In the genomic region with DNA sequence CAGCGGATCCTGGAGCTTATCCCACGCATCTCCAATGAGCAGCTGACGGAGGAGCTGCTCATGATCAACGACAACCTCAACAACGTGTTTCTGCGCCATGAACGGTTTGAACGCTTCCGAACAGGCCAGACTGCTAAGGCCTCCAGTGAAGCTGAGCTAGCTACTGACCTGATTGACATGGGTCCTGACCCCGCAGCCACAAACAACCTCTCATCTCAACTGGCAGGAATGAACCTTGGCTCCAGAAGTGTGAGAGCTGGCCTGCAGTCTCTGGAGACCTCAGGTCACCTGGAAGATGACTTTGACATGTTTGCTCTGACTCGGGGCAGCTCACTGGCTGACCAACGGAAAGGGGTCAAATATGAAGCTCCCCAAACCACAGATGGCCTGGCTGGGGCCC, we compare ENCODE assay signal across 29 mouse cellular contexts. TPM values are rescaled to one million over a fixed set of nuclear protein-coding genes. Genes with fewer than 3 reads are reported as not detected.
"Had no signal": no experiment of that assay in that cellular context is flagged by ENCODE, and none has a peak within 500 bp of the region (broad histone marks: within the 10 kb centered on the region; RNA-seq: fewer than 3 reads in every experiment).

No protein-coding gene starts in this region.

RNA-seq across cellular contexts. Expression of a gene that starts 16.5 kb away (rescaled TPM):
- total RNA-seq: common myeloid progenitor, adult 5-6 weeks; forebrain, postnatal 0 days; gastrocnemius, adult 18-20 months; gastrocnemius, adult 2 months; gastrocnemius, adult 8-10 months; gastrocnemius, postnatal 10 days; gastrocnemius, postnatal 14 days; gastrocnemius, postnatal 25 days; gastrocnemius, postnatal 36 days; gastrocnemius, postnatal 4 days; granulocyte monocyte progenitor cell, adult 5-6 weeks had no signal
- polyA plus RNA-seq: cortical plate, adult 2 months; embryonic facial prominence, embryonic 10.5 days; embryonic facial prominence, embryonic 11.5 days; embryonic facial prominence, embryonic 12.5 days; embryonic facial prominence, embryonic 13.5 days; embryonic facial prominence, embryonic 14.5 days; embryonic facial prominence, embryonic 15.5 days; erythroblast, embryonic 14.5 days; forebrain, embryonic 10.5 days; forebrain, embryonic 11.5 days; forebrain, embryonic 12.5 days; forebrain, embryonic 13.5 days; forebrain, embryonic 14.5 days; forebrain, embryonic 15.5 days; forebrain, embryonic 16.5 days; forebrain, postnatal 0 days; frontal cortex, adult 2 months had no signal

RNA-seq across cellular contexts. Expression of a gene that starts 22.4 kb away (rescaled TPM):
- total RNA-seq: common myeloid progenitor, adult 5-6 weeks; forebrain, postnatal 0 days; gastrocnemius, adult 18-20 months; gastrocnemius, adult 2 months; gastrocnemius, adult 8-10 months; gastrocnemius, postnatal 10 days; gastrocnemius, postnatal 14 days; gastrocnemius, postnatal 25 days; gastrocnemius, postnatal 36 days; gastrocnemius, postnatal 4 days; granulocyte monocyte progenitor cell, adult 5-6 weeks; heart, adult 18-20 months had no signal
- polyA plus RNA-seq: cerebellum, adult 2 months; cortical plate, adult 2 months; embryonic facial prominence, embryonic 10.5 days; embryonic facial prominence, embryonic 11.5 days; embryonic facial prominence, embryonic 12.5 days; embryonic facial prominence, embryonic 13.5 days; embryonic facial prominence, embryonic 14.5 days; embryonic facial prominence, embryonic 15.5 days; erythroblast, embryonic 14.5 days; forebrain, embryonic 10.5 days; forebrain, embryonic 11.5 days; forebrain, embryonic 12.5 days; forebrain, embryonic 13.5 days; forebrain, embryonic 14.5 days; forebrain, embryonic 15.5 days; forebrain, embryonic 16.5 days; forebrain, postnatal 0 days; frontal cortex, adult 2 months had no signal
